Mouse (Mus musculus) layer of hippocampus, adult 11-12 months (tissue): ENCODE data around the gene Defa28.
"Not testable (repeated sequence)": the region's sequence is repeated elsewhere in the genome, so short reads cannot be mapped to it uniquely, and the experiment has no call there.

Source experiments
- DNase-seq: peaks from one replicate; pipeline ENCODE4 v3.0.0; 2022; ENCODE audit warnings: low spot score

Gene Defa28

DNA sequence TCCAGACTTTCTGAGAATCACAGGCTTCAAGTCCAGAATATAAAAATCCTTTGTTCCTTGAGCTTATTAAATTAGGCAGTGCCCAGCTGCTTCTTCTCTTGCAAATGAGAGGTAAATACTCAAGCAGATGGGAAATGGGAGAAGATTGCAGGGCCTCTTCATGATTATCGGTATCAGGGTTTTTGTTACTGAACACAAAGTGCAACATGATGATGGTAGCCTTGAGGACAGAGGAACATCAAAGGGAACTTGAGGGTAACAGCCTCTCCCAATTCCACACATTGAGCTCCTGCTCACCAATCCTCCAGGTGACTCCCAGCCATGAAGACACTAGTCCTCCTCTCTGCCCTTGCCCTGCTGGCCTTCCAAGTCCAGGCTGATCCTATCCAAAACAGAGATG lies at the start of gene Defa28:
Defa28 (plus strand) TSS at position 301 of the 400 bp plus-strand sequence.
- DNase-seq, result not testable (repeated sequence)

DNA sequence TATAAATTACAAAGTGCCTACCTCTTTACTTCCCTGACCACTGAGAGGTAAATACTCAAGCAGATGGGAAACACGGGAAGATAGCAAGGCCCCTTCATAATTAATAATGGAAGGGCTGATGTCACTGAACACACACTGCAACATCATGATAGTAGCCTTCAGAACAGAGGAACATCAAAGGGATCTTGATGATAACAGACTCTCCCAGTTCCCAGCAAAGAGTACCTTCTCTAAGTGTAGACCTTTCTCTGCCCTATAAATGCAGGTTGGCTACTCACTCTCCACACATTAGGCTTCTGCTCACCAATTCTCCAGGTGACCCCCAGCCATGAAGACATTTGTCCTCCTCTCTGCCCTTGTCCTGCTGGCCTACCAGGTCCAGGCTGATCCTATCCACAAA lies 17.7 kb upstream of the Defa28 start, which contains the start of gene Defa37:
Defa37 (plus strand) TSS at position 301 of the 400 bp plus-strand sequence.
- DNase-seq, result not testable (repeated sequence)

DNA sequence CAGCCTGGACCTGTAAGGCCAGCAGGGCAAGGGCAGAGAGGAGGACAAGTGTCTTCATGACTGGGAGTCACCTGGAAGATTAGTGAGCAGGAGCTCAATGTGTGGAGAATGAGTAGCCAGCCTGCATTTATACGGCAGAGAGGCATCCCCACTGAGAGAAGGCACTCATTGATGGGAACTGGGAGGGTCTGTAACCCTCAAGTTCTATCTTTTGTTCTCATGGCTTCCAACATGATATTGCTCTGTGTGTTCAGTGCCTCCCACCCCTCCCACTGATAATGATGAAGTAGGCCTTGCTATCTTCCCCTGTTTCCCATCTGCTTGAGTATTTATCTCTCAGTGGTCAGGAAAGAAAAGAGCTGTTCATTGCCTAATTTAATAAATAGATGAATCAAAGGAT lies 11.6 kb downstream of the Defa28 start, which contains the start of gene Gm7861:
Gm7861 (minus strand) TSS at position 101 of the 400 bp plus-strand sequence.
- not testable (repeated sequence) for DNase-seq

DNA sequence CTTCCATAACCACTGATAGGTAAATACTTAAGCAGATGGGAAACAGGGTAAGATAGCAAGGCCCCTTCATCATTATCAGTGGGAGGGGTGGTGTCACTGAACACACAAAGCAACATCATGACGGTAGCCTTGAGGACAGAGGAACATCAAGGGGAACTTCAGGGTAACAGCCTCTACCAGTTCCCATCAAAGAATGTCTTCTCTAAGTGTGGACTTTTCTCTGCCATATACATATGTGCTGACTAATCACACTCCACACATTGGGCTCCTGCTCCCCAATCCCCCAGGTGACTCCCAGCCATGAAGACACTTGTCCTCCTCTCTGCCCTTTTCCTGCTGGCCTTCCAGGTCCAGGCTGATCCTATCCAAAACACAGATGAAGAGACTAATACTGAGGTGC lies 35.1 kb downstream of the Defa28 start, which contains the start of gene Defa26:
Defa26 (plus strand) TSS at position 301 of the 400 bp plus-strand sequence.
- not testable (repeated sequence) for DNase-seq
